Mouse (Mus musculus) hematopoietic stem cell, adult 5-6 weeks (primary cell): ENCODE data around the gene Gm14327. TPM values are rescaled to one million over a fixed set of nuclear protein-coding genes. Genes with fewer than 3 reads are reported as not detected.
"Not testable (repeated sequence)": the region's sequence is repeated elsewhere in the genome, so short reads cannot be mapped to it uniquely, and the experiment has no call there.

Source experiments
- ATAC-seq, 2 experiments: fragments of 125-278 bp in 1 of 2; replicated peaks in 1 of 2; 2 replicates each; pipeline ENCODE4 v1.8.0; 2016 to 2017; ENCODE audit warnings: inconsistent platforms in 2 of 2, mild to moderate bottlenecking in 2 of 2, moderate number of reproducible peaks in 2 of 2, low read depth in 1 of 2, moderate TSS enrichment in 1 of 2; ENCODE audit not compliant: low FRiP score in 2 of 2, poor library complexity in 2 of 2, severe bottlenecking in 2 of 2, insufficient read depth in 1 of 2, low TSS enrichment in 1 of 2
- total RNA-seq: library from RNA; stranded (forward); fragments of 172-1452, 232-1000 nt; gene quantifications from 2 replicates; pipeline ENCODE4 v1.2.3, GENCODE M21; 2017

Gene Gm14327
- 1.3 and 1.7 TPM in 2 replicates for total RNA-seq

- ATAC-seq: not testable (repeated sequence)
These were observed at the start of gene Gm14327 for GRCm38 (mm10) chr2:177897046-177897578. Gene Gm14327, plus strand, starts transcription at chr2:177897096.

GRCm38 (mm10) chr2:177862254-177862653, 34.6 kb upstream of the Gm14327 start:
- not testable (repeated sequence) for ATAC-seq

GRCm38 (mm10) chr2:177887743-177888142, 9.2 kb upstream of the Gm14327 start:
- not testable (repeated sequence) for ATAC-seq

GRCm38 (mm10) chr2:177898171-177898570, 1.3 kb downstream of the Gm14327 start:
- ATAC-seq: not testable (repeated sequence)

- ATAC-seq: not testable (repeated sequence)
These were observed 6.4 kb downstream of the Gm14327 start for GRCm38 (mm10) chr2:177903276-177903675.

- ATAC-seq: not testable (repeated sequence)
These were observed 28.7 kb downstream of the Gm14327 start, which contains the start of gene Zfp972 for GRCm38 (mm10) chr2:177925563-177926103. Gene Zfp972, minus strand, starts transcription at chr2:177925613.

Other genes with a start within 250 kb of the Gm14327 start
- gene Gm14322, start 137.8 kb upstream of the Gm14327 start, total RNA-seq: 5.9 TPM in 1 of 2 replicates, not detected in the other
- 52.9 and 88.9 TPM in 2 replicates for gene Gm14325, start 56.8 kb upstream of the Gm14327 start, total RNA-seq
- 0.35 and 5.2 TPM in 2 replicates for gene Zfp972, start 28.5 kb downstream of the Gm14327 start, total RNA-seq
- gene Gm14326, start 60.2 kb downstream of the Gm14327 start, total RNA-seq: 11.1 and 18.1 TPM in 2 replicates
- gene Zfp971, start 126.2 kb downstream of the Gm14327 start, total RNA-seq: 33.7 and 42.2 TPM in 2 replicates
- 23.8 and 27.9 TPM in 2 replicates for gene Zfp931, start 181.4 kb downstream of the Gm14327 start, total RNA-seq
- not detected in 2 replicates for gene Phactr3, start 221.9 kb downstream of the Gm14327 start, total RNA-seq